Mouse (Mus musculus) frontal cortex, adult 2 months (tissue): Measurements from ENCODE around the gene Zfp831. TPM values are rescaled to one million over a fixed set of nuclear protein-coding genes. Genes with fewer than 3 reads are reported as not detected.

Experiments used
- DNase-seq, 2 experiments: peaks; one replicate each; pipeline ENCODE4 v3.0.0; 2022; ENCODE audit warnings: low spot score in 1 of 2; ENCODE audit errors: extremely low spot score in 1 of 2
- polyA plus RNA-seq: library from polyadenylated mRNA; depleted of rRNA; stranded (reverse); fragments of >200 nt; gene quantifications from 2 replicates; pipeline ENCODE4 v1.2.3, GENCODE M21; 2012

The Zfp831 gene
- polyA plus RNA-seq, 1 experiment, result 7.0 TPM

GRCm38 (mm10) chr2:174636750-174637149 is 6.6 kb upstream of the Zfp831 start:
- DNase-seq, result peak in 1 of 2 experiments; percentile 18

DNA sequence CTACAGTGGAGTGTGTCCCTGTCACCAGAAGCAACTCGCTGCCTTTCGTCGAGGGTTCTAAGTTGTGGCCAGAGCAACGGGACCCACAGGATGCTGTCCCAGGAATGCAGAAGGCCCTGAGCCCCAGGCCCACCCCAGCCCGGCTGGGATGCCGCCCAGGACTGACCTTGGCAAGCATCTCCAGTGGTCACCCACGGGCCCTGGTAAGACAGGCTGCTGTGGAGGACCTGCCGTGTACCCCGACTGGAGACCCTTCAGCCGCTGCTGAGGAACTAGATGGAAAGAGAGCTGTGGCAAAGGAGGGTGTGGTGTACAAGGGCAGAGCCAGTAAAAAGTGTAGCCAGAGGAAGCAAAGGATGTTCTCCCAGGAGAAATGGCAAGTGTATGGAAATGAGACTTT is 1.6 kb downstream of the Zfp831 start:
- no peak for DNase-seq

- DNase-seq, result no peak
These were observed 9.5 kb downstream of the Zfp831 start for GRCm38 (mm10) chr2:174652864-174653263.

- no peak for DNase-seq
These were observed 12.0 kb downstream of the Zfp831 start for GRCm38 (mm10) chr2:174655341-174655740.

DNA sequence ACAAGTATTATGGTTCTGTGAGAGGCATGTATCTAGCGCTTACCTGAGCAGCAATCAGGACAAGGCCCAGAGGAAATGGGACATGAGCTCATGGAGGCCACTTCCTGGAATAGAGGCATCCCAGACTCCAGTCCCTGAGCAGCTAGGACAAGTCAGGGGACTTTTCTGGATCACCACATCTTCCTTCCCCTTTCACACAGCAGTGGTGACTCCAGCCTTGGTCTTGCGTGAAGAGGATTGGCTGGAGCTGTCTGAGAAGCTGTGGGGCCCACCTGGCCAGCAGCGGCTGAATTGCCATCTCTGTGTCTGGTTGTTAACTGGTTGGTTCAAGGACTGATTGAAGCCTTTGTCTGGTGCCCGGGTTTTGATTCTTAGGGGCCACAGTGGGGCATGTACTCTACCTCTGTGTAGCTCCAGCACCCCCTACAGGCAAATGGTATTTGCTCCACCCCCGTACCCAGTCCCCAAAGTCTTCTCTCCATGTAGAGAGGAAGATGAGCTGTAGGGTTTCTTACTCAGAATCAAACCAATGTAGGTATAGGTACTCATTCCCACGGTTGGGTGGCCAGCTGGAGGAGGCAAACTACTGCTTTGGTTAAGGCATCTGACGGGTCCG is 15.0 kb downstream of the Zfp831 start:
- DNase-seq, result peak in 1 of 2 experiments; percentile 25

DNA sequence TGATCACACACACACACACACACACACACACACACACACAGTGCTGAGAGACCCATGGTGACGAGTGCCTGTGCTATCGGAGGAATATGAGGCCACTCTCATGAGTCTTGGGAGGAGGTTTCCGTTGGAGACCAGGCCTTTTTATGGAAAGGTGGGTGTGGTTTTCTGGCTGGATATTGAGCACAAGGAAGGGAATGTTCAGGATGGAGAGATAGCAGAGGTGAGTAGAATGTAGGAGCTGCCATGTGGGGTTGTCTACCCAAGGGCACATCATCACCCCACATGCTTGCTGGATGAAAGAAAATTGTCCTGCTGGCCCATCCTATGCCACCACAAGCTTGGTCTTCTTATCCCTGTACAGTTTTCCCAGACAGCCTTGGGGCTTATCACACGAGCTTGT is 16.5 kb downstream of the Zfp831 start:
- DNase-seq, result no peak

GRCm38 (mm10) chr2:174660321-174660720 is 17.0 kb downstream of the Zfp831 start:
- DNase-seq, result no peak

- DNase-seq, result no peak
These were observed 18.3 kb downstream of the Zfp831 start for GRCm38 (mm10) chr2:174661436-174662171.

- no peak for DNase-seq
These were observed 19.3 kb downstream of the Zfp831 start for GRCm38 (mm10) chr2:174662593-174662992.

GRCm38 (mm10) chr2:174665404-174665803 is 22.1 kb downstream of the Zfp831 start:
- no peak for DNase-seq

DNA sequence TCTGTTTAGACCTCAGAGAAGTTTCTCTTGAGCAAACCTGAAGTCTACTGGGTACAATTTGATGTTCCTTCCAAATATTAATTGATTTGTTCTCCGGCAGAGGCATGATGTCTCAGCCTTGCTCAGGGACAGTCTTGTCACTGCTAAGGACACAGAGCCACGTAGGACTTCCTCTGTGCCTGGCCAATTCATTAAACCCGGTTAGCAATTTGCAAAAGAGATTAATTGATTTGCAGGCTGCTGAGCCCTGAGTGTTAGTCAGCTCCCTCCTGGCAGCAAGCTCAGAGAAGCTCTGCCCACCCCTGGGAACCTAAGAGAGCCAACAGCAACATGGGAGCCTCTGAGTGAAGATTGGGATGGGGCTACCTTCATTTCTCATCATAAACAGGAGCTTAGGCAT is 25.5 kb downstream of the Zfp831 start:
- DNase-seq, result no peak

DNA sequence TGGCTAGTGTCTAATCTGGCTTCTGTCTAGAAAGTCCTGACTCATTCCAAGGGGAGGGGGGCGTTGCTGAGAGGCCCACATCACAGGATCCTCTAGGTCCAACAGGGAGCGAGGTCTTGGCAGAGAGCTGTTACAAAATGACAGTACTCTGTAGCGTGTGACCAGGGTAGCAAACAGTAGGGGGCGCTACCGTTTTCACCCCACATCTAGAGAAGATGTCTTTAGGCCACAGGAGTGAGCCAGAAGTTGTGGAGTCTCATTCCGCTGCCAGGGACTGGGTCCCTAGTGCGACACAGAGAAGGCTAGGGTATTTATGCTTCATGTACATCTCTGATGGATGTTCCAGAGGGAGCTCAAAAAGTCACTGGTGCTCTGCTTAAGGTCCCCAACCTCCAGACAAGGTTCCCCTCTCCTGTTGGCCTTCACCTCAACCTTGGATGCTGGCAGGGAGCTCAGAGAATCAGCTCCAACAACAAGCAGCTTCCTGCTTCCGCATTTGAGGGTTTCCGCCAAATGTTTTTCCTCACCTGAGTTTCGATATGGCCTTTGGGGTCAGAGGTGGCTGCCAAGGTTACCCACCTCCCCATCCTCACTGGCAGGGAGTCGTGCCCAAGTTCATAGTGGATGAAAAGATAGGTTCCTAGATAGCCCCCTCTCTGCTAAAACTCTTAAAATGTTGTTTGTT is 29.3 kb downstream of the Zfp831 start:
- peak in 1 of 2 experiments; percentile 22 for DNase-seq

DNA sequence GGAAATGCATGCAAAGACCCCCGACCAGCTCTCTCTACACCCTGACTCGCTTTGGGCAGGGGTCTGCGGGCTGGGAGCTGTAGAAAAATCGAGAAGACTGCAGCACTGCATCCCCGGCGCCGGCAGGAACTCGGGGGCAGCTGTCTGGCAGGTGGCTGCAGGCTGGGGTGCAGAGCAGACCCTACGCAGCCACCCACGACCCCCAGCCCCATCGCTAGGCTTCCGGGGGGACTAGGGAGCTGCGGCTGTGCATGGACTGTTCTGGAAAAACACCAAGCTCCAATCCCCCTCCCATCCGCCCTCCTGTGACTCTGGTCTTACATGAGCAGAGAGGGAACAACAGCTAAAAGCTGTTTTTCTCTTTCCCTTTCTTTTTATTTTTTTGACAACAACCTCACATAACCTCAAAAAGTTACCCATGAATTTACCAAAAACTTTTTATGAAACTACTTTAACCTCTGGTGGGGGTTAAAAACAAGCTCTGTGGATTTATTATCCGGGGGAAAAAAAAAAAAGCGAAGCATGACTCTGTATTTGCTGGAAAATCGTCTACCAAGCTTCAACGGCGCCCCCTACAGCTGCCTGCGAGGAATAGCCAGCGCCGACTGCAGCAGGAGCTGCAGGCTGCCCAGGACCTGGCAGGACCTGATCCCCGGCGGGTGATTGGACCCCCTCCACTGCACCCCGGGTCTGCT is 30.4 kb downstream of the Zfp831 start:
- DNase-seq, result peak; percentile 71 to 96

GRCm38 (mm10) chr2:174674287-174675045 is 31.1 kb downstream of the Zfp831 start:
- DNase-seq, result no peak

DNA sequence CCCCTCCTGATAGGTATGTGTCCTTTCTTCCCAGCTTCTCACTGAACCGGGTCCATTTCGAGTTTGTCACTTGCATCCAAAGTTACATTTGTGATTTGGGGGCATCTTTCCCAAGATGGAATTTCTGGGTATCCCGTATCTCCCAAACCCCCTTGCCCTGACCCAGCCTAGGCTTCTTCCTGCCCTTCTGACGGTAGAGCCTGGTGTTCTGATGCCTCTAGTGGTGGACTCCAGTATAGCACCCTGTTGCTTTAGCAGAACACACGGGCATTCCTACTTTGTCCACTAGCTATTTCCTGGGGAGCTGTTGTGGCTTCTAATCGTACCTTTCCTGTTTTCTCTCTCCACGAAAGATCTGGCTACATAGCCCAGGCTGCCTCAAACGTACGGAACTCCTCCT is 32.3 kb downstream of the Zfp831 start:
- peak; percentile 38 to 85 for DNase-seq

- DNase-seq, result peak in 1 of 2 experiments; percentile 16
These were observed 58.0 kb downstream of the Zfp831 start for GRCm38 (mm10) chr2:174701351-174701750.

GRCm38 (mm10) chr2:174707101-174707500 is 63.8 kb downstream of the Zfp831 start:
- DNase-seq, result no peak

DNA sequence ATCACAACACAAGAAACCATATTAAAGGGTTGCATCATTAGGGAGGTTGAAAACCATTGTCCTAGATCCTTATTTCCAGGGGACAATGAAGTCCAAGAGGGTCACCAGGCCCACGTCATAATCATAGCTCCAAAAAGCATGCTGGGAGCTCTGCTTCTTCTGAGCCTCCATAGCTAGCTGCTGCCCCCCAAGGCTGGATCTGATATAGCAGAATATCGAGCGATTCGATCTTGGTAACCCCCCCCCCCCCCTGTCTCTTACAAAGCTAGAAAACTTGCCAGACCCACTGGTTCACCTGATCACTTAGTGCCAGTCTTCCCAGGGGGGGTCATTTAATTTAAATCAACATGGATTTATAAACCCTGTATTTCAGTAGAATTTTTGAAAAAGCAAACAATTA is 65.3 kb downstream of the Zfp831 start:
- peak in 1 of 2 experiments; percentile 4 for DNase-seq

GRCm38 (mm10) chr2:174710185-174710584 is 66.9 kb downstream of the Zfp831 start:
- DNase-seq, result no peak

GRCm38 (mm10) chr2:174712043-174712442 is 68.7 kb downstream of the Zfp831 start:
- DNase-seq, result no peak
